Mouse (Mus musculus): ENCODE data around the gene Gpr39.
"Not testable (repeated sequence)": the region's sequence is repeated elsewhere in the genome, so short reads cannot be mapped to it uniquely, and the experiment has no call there.

Gpr39 gene

DNA sequence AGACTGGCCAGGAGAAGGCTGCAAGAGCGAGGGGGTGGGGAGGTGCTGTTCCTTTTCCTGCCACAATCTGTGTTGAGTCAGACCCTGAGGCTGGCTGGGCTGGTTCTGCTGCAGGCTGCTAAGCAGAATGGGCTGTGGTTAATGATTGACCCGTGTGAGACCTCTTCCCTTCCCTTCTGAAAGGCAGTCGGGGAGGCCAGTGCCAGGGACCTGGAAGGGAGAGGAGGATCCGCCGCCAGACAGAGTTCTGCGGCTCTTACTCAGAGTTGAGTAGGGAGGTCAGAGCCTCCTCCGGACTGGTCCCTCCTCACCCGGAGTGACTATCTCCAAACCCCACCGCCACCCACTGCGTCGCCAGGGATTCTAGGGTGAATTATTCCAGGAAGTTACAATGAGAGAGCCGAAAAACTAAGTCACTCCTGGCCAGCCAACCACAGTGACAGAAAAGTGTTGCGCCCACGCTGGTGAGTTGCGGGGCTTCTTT, at the start of gene Gpr39:
Gene Gpr39, plus strand, starts transcription at position 206 of the 484 bp plus-strand sequence.
- DNase-seq = no peak

DNA sequence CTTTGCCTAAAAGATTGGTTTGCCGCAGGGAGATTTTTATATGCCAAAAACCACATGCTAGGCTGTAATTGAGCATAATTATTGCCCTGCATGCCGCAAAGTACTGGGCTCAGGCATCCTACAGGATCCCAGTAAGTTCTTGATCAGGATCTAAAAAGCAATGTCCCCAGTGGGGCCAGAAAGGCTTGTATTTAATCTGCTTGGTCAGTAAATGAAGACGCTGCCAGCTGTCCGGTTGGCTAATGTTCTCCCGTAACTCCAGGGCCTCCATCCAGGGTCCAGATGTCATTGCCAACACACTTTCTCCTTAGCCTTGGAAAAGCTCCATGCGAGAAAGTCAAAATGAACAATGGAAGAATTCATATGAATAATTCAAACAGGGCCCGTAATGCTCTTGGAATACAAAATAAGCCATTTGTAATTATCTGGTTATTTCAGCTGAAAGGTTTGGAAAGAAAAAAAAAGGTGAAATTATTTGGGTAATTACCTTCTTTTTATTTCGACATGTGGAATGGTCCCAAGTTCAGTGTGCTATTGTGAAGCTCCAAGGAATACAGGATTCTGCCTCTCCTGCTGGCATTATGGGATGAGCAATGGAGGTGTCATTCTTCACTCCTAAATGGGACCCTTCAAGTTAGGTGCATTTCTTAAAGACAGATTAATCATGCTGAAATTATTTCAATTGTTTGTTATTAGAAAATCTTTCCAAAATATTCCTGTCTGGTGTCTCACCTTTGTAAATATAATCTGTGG, 37.1 kb upstream of the Gpr39 start:
- DNase-seq = no peak

DNA sequence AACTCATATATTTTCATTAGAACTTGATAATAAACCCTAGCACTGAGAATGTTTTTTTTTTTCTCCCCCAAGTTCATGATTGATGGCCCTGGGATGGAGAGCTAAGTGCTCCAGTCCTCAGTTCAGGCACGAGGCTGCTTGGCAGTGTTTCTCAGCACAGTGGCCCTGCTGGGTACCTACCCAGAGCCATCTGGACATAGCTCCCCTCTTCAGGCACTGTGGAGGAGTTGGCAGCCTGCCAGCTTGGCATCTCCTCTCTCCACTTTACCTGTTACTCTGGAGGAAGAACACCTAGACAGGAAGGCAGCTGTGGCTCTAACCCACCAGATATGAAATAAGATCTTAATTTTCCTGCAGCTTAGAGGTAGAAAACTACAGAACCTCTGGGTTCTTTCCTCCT, 33.2 kb upstream of the Gpr39 start:
- no peak for DNase-seq

DNA sequence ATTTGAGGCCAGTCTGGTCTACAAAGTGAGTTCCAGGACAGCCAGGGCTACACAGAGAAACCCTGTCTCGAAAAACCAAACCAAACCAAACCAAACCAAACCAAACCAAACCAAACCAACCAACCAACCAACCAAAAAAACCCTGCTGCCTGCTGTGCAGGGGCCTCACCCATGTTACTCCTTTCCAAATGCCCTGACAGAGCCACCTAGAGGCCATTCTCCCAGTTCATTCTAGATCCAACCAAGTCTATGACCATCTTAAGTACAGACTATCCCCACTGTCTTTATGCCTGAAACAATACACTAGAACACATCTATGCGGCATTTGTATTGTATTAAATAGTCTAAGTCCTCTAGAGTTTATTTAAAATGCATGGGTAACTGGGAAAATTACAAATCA, 30.0 kb upstream of the Gpr39 start:
- not testable (repeated sequence) for DNase-seq

DNA sequence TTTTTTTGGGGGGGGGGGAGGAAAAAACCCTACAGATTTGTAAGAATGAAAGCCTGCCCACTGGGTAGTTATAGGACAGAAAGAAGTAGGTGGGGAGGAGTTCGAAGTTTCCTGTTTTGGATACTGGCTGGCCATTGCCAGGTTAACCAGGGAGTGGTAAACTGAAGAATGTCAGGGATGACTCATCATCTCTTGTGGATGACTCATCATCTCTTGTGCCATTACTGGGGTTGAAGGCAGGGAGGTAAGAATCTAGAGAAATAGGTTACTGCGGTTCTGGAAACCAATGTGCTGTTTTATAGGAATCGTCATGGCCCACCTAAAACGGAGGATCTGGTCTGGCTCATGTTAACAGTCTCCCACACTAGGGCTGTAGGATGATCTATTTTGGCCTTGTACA, 28.8 kb upstream of the Gpr39 start:
- no peak for DNase-seq

DNA sequence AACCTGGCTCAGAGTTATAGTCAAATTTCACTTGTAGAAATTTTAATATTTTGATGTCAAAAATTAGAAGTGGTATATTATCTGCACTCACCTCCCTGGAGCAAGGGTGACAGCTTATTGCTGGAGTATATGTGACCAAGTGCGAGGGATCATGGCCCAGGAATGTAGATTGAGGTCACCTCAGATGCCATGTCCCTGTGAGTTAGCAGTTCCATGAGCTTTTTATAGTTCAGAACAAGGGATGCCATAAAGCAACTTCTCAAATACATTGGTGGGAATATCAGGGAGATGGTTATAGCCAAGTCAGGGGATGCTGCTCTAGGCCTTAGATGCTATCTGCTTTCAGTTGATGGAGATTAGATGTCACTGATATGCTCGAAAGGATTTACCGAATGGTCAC, 27.7 kb upstream of the Gpr39 start:
- DNase-seq = no peak

DNA sequence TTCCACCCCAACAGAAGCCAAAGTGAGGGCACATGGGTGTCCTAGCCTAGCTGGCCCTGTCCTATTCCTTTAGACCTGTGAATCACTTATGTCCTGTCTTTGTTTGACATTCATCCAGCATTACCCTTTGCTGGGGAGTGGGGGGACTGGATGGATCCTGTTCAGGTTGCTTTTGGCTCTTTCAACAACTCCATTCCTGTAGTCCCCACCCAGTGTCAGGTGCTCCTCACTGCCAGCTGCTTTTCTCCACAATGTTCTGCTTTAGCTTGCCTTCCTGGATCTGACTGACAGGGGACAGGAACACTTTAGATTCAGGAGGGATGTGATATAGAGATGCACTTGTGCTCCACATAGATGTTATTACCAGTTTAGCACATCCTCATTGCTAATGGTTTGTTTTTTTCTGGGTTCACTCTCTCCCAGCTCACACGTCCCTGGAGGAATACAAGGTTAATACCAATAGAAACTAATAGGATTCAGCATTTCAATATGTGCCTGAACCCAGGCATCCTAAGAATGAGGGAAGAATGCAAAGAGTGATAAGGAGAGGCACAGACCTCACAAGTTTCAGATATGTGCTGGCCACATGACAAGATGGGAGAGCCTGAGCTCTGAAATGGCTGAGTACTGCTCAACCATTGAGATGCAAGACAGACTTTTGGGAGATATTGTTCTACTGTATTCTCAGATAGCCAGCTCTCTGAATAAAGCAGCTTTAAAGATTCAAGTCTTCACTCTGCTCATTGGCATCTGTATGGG, 23.8 kb upstream of the Gpr39 start:
- no peak for DNase-seq

DNA sequence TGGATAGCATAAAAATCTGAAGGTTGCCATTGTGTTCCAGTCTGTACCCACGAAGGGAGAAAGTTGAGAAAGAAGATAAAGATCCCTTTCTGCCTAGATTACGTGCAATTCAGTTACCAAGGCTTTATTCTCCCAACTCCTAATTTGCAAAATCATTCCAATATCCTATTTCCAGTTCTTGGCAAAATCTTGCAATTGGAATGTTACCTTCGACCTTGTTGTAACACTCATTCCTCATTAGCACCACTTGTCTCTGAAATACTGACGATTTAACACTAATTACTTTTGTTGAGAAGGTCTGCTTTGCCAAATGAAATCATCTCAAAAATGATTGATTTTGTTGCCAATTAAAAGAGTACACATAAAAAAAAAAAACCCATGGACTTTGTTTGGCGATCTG, 19.4 kb upstream of the Gpr39 start:
- DNase-seq = no peak

DNA sequence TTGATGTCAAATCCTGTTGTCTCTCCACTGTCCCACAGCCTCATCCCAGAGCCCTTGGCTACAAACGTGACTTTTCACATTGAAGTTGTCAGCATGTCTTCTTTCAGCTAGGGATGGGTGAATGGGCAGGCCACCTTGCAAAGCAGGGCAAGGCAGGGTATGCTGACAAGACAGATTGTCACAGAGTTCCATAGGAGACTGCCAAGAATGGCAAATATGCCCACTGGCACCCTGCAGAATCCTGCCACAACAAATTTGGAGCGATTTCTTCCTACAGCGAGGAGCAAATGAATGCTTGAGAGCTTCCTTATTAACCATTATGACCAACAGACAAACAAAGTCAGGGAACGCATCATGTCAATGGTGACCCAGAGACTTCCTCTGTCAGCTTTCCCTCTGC, 16.6 kb upstream of the Gpr39 start:
- no peak for DNase-seq

DNA sequence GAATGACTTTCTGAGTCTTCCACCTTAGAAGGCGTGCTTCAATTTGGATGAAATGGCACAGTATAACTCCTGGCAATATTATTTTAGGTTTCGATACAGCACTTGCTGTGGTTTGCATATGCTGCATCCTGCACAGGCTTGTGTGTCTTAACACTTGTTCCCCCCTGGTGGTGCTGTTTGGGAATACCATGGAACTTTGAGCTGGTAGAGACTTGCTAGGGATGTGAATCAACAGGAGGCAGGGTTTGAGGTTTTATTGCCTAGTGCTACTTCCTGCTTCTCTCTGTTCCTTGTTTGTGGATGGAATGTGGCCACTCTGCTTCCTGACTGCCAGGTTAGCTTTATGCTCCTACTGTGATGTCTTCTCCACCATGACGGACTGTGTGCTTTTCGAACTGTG, 15.9 kb upstream of the Gpr39 start:
- DNase-seq = no peak

DNA sequence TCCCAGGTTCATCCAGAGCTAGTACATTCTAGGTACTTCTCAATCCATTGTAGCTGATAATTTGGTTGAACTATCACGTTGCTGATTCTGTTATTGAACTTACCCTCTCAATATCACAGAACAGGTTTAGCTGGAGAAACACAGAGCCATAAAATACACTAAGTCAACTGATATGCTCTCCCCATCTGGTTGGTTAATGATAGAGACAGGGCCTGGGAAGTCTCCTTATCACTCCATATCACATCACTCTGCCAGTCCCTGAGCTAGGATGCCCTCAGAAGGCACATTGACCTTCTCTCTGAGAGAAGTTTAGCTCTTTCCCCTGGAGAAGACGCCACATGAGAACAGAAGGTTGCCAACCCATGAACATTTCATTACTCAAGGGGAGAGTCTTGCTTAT, 14.7 kb upstream of the Gpr39 start:
- DNase-seq = no peak

DNA sequence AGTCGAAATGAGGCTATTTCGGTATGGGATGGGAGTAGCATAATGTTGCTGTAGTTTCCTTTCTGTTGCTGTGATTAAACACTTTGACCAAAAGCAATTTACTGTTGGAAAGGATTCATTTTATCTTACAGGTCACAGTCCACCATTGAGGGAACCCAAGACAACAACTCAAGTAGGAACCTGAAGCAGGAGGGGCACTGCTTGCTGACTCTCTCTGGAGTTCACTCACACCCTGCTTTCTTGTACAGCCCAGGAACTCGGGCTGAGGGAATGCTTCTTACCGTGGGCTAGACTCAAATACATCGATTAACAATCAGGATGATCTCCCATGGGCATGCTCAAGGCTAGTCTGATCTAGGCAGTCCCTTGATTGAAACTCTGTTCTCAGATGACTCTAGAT, 14.1 kb upstream of the Gpr39 start:
- no peak for DNase-seq

DNA sequence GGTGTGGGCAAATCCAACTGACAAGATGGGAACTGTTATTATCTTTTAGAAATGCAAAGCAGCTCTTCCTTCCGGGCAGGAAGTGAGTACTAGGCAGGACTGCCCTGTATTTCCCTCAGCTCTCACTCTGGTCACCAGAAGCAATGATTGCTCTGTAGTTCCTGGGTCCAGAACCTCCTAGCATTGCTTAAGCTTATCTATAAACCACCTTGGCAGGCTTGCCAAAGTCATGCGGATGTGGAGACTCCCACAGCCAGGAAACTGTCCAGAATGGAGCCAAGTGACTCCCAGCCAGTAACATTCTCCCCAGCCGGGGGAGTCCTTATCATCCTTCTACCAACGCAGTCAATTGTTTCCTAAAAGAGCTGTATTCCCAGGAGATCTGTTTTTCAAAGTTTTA, 13.7 kb upstream of the Gpr39 start:
- DNase-seq = no peak

DNA sequence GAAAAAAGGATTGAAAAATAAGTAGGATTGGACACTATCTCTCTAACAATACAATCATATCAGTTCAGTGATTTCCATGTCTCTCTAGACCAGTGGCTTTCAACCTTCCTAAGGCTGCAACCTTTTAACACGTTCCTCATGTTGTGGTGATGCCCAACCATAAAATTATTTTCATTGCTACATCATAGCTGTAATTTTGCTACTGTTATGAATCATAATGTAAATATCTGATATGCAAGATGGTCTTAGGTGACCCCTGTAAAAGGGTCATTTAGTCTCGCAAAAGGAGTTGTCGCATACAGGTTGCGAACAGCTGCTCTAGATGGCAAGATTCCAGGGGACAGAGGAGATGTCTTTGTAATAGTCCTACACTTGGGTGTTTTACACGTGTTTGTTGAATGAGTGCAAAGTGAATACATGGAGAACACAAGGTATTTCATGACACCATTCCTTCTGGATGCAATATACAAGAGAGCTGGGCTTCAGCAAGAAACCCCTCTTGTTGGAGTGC, 11.6 kb upstream of the Gpr39 start:
- DNase-seq = no peak

DNA sequence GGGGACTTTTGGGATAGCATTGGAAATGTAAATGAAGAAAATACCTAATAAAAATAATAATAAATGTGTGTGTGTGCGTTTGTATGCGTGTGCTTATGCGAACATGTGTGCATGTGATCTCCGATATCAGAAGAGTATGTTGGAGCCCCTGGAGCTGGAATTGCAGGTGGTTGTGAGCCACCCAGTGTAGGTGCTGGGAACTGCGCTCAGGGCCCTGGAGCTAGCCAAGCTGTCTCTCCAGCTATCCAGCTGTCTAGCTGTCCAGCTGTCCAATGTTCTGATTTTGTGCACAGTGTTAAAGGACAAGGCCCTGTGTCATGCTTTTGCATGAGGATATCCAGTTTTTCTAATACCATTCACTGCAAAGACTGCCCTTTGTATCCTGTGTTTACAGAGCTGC, 7.8 kb upstream of the Gpr39 start:
- no peak for DNase-seq

DNA sequence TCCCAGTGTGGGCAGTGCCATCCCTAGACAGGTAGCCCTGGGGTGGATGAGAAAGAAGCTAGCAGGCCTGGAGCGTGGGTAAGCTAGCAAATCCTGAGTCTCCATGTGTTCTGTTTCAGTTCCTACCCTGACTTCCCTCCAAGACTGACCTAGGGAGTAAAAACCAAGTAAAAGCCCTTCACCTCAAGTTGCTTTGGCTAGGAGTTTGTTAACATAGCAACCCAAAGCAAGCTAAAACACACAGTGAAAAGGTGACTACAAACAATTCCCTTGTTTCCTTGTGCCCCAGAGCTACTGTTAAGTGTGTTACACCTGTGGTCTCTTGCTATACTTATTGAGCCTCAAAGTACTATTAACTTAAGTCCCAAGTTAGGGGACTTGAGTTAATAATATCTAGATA, 1.6 kb upstream of the Gpr39 start:
- no peak for DNase-seq

DNA sequence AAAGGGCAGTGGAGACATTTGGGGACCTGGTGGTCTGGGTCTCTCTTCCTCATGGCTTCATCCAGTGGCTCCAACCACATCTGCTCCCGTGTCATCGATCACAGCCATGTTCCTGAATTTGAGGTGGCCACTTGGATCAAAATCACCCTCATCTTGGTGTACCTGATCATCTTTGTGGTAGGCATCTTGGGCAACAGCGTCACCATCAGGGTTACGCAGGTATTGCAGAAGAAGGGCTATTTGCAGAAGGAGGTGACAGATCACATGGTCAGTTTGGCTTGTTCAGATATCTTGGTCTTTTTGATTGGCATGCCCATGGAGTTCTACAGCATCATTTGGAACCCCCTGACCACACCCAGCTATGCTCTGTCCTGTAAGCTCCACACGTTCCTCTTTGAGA, 491 bp downstream of the Gpr39 start:
- DNase-seq = no peak

DNA sequence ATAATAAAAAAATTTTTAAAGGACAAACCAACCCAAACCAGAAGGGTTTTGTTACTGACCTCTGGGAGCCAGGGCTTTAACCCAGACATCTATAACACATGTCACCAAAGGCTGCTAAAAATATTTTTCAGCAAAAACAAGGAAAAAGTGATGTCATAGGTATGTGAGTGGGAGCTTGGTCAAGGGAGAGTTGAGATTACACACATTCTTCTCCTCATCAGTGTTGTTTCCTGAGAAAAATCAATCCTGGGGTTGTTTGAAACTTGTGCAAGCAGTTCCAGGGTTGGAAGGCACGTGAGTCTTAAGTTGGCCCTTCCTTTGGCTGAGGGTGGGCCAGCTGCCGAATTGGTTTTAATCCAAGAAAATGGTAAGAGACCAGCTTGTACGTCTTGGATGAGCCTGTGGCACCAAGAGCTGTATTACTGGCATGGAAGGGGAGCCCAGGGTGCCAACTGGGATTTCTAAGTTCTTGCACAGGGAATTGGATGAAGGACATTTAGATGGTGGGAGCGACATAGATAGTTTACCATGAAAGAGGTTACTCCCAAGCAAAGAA, 2.8 kb downstream of the Gpr39 start:
- DNase-seq = no peak

DNA sequence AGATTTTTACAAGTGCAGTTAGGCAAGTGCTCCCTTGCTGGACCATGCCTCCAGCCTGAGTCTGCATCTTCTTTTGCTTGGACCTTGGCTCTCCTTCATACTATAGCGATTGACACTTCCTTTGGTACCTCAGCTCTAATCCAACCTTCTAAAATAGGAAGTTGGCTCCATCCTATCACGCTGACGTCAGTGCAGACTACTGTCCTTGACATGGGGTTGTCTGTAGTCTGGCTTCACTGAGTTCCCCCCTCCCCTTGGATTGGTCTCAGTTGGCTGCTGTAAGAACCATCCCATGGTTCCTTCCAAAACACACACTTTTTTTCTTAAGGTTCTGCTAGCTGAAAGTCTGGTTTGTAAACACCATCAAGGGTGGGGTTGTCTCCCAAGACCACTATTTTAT, 7.6 kb downstream of the Gpr39 start:
- DNase-seq = no peak

DNA sequence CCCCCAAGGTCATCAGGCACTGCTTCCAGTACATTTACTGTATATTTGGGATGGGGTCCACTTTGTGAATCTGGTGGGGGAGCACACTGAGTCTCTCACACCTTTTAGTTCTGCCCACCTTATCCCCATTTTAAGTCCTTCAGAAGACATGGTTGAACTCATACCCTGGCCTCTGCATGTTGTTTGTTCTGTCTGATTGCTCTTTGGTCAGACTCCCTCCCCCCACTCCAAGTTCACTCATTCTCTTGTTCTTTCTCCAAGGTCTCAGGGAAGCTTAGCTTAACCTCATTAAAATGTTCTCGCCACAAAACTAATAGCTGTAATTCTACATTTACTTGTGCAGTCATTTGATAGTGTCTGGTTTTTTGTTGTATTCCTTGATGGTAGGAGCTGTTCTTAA, 8.5 kb downstream of the Gpr39 start:
- DNase-seq = no peak

DNA sequence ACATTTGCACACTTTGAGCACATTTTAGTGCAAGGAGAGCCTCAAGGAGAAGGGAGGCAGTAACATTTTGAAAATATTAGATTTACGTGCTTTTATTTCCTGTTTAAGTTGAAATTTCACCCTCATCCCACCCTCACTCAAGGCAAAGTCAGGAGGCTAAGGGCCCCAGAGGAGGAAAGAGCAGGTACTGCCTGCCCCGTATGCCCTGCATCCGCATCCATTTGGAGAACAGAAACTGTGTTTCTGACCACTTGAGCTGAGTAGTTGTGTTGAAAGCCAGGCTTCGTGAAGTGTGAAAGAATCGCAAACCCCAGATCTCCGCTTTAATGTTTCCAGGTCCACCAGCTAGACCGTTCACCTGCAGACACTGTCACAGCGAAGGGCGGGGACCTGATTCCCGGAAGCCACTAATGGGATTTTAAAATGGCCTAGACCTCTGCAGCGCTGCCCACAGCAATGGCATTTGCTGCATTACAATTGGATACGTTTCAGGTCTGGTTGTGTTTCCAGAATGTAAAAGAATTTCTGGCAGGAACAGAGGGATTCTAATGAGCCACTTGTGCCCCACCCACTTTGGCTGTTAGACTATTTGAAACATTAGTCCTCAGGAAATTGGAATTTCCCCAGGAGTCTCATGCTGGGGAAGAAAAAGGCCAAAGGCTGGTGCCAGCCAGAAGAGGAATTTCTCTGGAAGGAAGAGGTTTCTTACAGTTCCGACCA, 11.1 kb downstream of the Gpr39 start:
- DNase-seq = no peak

DNA sequence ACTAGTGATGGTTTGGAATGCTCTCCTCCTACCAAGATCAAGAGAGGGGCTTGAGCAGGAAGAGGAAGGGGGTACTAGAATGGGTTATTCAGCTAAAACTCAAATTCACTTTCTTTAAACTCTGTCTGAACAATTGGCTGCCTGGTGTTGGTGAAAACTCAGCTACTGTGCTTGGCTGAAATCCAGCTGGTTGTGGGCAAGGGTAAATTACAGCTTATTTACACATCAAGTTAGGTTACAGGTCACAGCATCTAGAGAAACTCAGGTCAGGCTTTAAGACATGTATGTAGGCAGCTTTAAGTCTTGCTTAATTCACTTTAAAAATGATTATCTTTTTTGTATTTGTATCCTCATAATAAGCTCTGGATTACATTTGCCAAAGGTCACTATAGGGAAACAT, 16.7 kb downstream of the Gpr39 start:
- no peak for DNase-seq

DNA sequence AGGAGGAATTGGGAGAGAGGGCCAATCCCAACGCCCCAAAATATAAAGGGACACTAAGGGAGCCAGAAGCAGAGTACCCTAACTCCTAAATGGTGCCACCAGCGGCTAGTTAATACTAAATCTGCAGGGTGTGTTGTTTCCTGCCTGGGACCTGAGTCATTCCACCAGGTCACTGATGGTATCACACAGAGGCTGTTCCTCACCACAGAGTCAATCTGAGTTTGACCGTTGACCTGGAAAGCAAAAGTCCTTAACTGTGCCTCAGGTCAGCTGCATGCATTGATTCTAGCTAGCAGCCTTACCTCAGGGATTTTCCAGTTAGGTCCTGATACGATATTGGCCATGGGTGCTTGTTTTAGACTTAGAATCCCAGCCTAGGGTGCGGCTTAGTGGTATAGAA, 17.5 kb downstream of the Gpr39 start:
- DNase-seq = no peak

All from right cerebral cortex, adult 18-20 months (tissue).